Mouse (Mus musculus): ENCODE results near the gene Srpx2.
A peak's percentile ranks its signal among the peaks of the same experiment; 100 is the strongest.

Srpx2 gene

GRCm38 (mm10) chrX:133908261-133908660, at the start of gene Srpx2:
Srpx2 (plus strand) TSS chrX:133908426.
- no peak for DNase-seq

GRCm38 (mm10) chrX:133869743-133870142, 38.5 kb upstream of the Srpx2 start:
- DNase-seq = no peak

- no peak for DNase-seq
Observed at GRCm38 (mm10) chrX:133887308-133887707, 20.9 kb upstream of the Srpx2 start.

- no peak for DNase-seq
Observed at GRCm38 (mm10) chrX:133888111-133888510, 20.1 kb upstream of the Srpx2 start.

- peak; percentile 58 for DNase-seq
Observed at GRCm38 (mm10) chrX:133898014-133898542, 10.1 kb upstream of the Srpx2 start, which contains the start of gene Tspan6. Tspan6 (minus strand) TSS chrX:133898429.

- peak; percentile 30 for DNase-seq
Observed at GRCm38 (mm10) chrX:133911397-133912103, 3.3 kb downstream of the Srpx2 start.

- no peak for DNase-seq
Observed at GRCm38 (mm10) chrX:133913006-133913405, 4.8 kb downstream of the Srpx2 start.

- no peak for DNase-seq
Observed at GRCm38 (mm10) chrX:133914219-133914618, 6.0 kb downstream of the Srpx2 start.

- no peak for DNase-seq
Observed at GRCm38 (mm10) chrX:133921187-133921586, 13.0 kb downstream of the Srpx2 start.

- no peak for DNase-seq
Observed at GRCm38 (mm10) chrX:133926760-133927159, 18.5 kb downstream of the Srpx2 start.

GRCm38 (mm10) chrX:133931302-133932013, 23.2 kb downstream of the Srpx2 start:
- DNase-seq = no peak

GRCm38 (mm10) chrX:133936605-133937225, 28.5 kb downstream of the Srpx2 start:
- DNase-seq = no peak

GRCm38 (mm10) chrX:133939561-133939960, 31.3 kb downstream of the Srpx2 start:
- no peak for DNase-seq

- DNase-seq = peak; percentile 54
Observed at GRCm38 (mm10) chrX:133947427-133947826, 39.2 kb downstream of the Srpx2 start.

- DNase-seq = no peak
Observed at GRCm38 (mm10) chrX:133954661-133955060, 46.4 kb downstream of the Srpx2 start.

GRCm38 (mm10) chrX:133960617-133961016, 52.4 kb downstream of the Srpx2 start:
- no peak for DNase-seq

GRCm38 (mm10) chrX:133964615-133965014, 56.4 kb downstream of the Srpx2 start:
- no peak for DNase-seq

GRCm38 (mm10) chrX:133981231-133982002, 73.2 kb downstream of the Srpx2 start, which contains the start of gene Sytl4:
Sytl4 (minus strand) TSS chrX:133981812.
- peak; percentile 28 for DNase-seq

Measured in kidney, adult 11 months (tissue).